Mouse (Mus musculus) megakaryocyte, embryonic 14.5 days (primary cell): ENCODE data around the gene Hoxb1.

ENCODE experiments used
- FLI1 ChIP-seq: IDR thresholded peaks from 2 replicates; pipeline ENCODE4 v1.6.1; 2012; ENCODE audit warnings: low read length, inconsistent platforms, mixed read lengths
- GATA1 ChIP-seq: IDR thresholded peaks from 3 replicates; pipeline ENCODE4 v1.6.1; 2012; ENCODE audit warnings: mixed read lengths, low read length, inconsistent platforms, borderline replicate concordance

DNA sequence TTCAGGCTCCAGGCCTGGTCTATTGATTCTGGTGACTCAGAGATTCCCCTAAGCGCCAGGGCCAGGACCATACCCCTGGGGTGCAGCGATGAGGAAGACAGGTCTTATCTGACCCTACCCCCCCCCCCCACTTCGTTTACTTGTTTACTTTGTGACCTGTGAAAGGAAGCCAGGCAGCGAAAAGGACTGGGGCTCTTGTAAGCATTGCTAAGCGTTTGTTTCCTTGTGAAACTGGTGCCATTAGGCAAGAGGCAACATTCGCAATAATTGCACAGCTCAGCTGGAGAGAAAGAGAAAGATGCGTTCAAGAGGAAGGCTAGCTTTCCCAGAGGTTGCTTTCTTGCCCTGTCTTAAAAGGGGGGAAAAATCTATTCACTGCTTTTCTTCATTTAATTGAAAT is 3.6 kb downstream of the Hoxb1 start:
- TF ChIP-seq GATA1 (no peak), FLI1 (no peak)
